8 mouse cellular contexts compared by ENCODE assay signal in the genomic region with DNA sequence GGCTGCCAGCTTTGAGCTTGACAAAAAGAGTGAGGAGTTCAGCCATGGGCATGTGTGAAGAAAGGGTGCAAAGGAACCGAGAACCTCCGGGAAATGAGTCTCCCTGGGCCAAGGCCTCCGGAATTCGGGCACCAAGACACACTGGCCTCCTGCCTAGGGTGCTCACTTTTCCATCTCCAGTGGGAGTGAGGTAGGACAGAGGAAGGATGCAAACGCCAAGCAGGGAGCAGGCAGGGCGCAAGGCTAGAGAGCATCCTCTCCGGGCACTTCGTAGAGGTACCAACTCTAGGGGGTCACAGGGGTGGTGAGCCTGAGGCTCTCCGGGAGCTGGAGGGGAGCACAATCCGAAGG. TPM values are rescaled to one million over a fixed set of nuclear protein-coding genes. Genes with fewer than 3 reads are reported as not detected.
A peak's percentile ranks its signal among the peaks of the same experiment; 100 is the strongest.
DNase-seq lines count a peak whose midpoint lies in the region; ATAC-seq lines count a peak whose summit lies in the region.

No protein-coding gene starts in this region.

- peaks cover 12% of the 10 kb centered on the region; the same call in 1 of the 2 replicates for H3K27me3 ChIP-seq in embryonic facial prominence, embryonic 15.5 days
- H3K27me3 ChIP-seq in limb, embryonic 10.5 days (ENCODE audit: low read depth, poor library complexity, severe bottlenecking): no peaks in the 10 kb centered on the region
- no peaks in the 10 kb centered on the region for H3K27me3 ChIP-seq in neural tube, embryonic 15.5 days (replicated peaks)

- H3K4me1 ChIP-seq in embryonic facial prominence, embryonic 15.5 days: peaks cover 31% of the 10 kb centered on the region
- peaks cover 68% of the 10 kb centered on the region for H3K4me1 ChIP-seq in limb, embryonic 10.5 days
- H3K4me1 ChIP-seq in neural tube, embryonic 15.5 days: peaks cover 57% of the 10 kb centered on the region

- H3K4me3 ChIP-seq in embryonic facial prominence, embryonic 15.5 days (replicated peaks): peak overlapping the region; percentile 80
- peak overlapping the region; percentile 98 for H3K4me3 ChIP-seq in limb, embryonic 10.5 days
- H3K4me3 ChIP-seq in neural tube, embryonic 15.5 days (replicated peaks): peak overlapping the region; percentile 87

- no peaks in the 10 kb centered on the region for H3K9me3 ChIP-seq in embryonic facial prominence, embryonic 15.5 days (replicated peaks)
- no peaks in the 10 kb centered on the region for H3K9me3 ChIP-seq in limb, embryonic 10.5 days (replicated peaks)
- no peaks in the 10 kb centered on the region for H3K9me3 ChIP-seq in neural tube, embryonic 15.5 days (replicated peaks)

- H3K36me3 ChIP-seq in embryonic facial prominence, embryonic 15.5 days: no peaks in the 10 kb centered on the region
- peaks cover 24% of the 10 kb centered on the region for H3K36me3 ChIP-seq in limb, embryonic 10.5 days
- no peaks in the 10 kb centered on the region for H3K36me3 ChIP-seq in neural tube, embryonic 15.5 days

- no peak for ATAC-seq in embryonic facial prominence, embryonic 15.5 days (ENCODE audit: insufficient number of reproducible peaks, low FRiP score, low TSS enrichment, low read depth)
- peak; percentile 23; the same call in 1 of the 2 replicates for ATAC-seq in neural tube, embryonic 15.5 days (ENCODE audit: low FRiP score)

- peak overlapping the region; percentile 98; the same call in 1 of the 2 replicates for H3K27ac ChIP-seq in embryonic facial prominence, embryonic 15.5 days (replicated peaks)
- H3K27ac ChIP-seq in limb, embryonic 10.5 days: peak overlapping the region; percentile 100
- H3K27ac ChIP-seq in neural tube, embryonic 15.5 days (replicated peaks): peak overlapping the region; percentile 96

- peak overlapping the region; percentile 68 for H3K9ac ChIP-seq in embryonic facial prominence, embryonic 15.5 days
- H3K9ac ChIP-seq in neural tube, embryonic 15.5 days (replicated peaks): peak overlapping the region; percentile 91

- peak; percentile 30 to 39 for DNase-seq in kidney, postnatal 4 days
- DNase-seq in kidney, postnatal 36 days: no peak
- DNase-seq in cerebellum, adult 11 months: peak; percentile 16
- peak; percentile 60 for DNase-seq in limb, embryonic 10.5 days (ENCODE audit: low spot score)
- DNase-seq in spleen, postnatal 14 days (ENCODE audit: low spot score in 2 of 2): no peak
- no peak for DNase-seq in layer of hippocampus, postnatal 14 days (ENCODE audit: low spot score in 2 of 2)

- 0% methylated on average over 10 of the region's 10 CpGs for WGBS in embryonic facial prominence, embryonic 15.5 days
- 1% methylated on average over 10 of the region's 10 CpGs for WGBS in limb, embryonic 10.5 days
- WGBS in neural tube, embryonic 15.5 days: 0% methylated on average over 10 of the region's 10 CpGs

- peak overlapping the region; percentile 90 for H3K4me2 ChIP-seq in embryonic facial prominence, embryonic 15.5 days (replicated peaks)
- peak overlapping the region; percentile 88 for H3K4me2 ChIP-seq in neural tube, embryonic 15.5 days

RNA-seq across cellular contexts. Expression of gene Aff3, which starts 38.4 kb away (rescaled TPM):
- polyA plus RNA-seq in embryonic facial prominence, embryonic 15.5 days (2015; fragmentation: Nextera tagmentation; extraction: Ambion mirVana): 15.4 and 16.0 TPM in 2 replicates
- 33.9 and 38.8 TPM in 2 replicates for polyA plus RNA-seq in limb, embryonic 10.5 days (2016; fragmentation: Nextera tagmentation; extraction: Ambion mirVana)
- polyA plus RNA-seq in neural tube, embryonic 15.5 days (2015; fragmentation: Nextera tagmentation; extraction: Ambion mirVana): 22.9 and 33.1 TPM in 2 replicates
- total RNA-seq in layer of hippocampus, postnatal 14 days (2021): 10 to 100 TPM; 91.4 to 99.9 TPM

Comparison
In these comparisons a context has a peak if more than half of its experiments do, and no peak if none do; other contexts are left out.
1. DNase-seq: peak in kidney, postnatal 4 days (2 of 2), cerebellum, adult 11 months (single experiment) and limb, embryonic 10.5 days (single experiment); none in kidney, postnatal 36 days (0 of 2), spleen, postnatal 14 days (0 of 2) and layer of hippocampus, postnatal 14 days (0 of 2).
2. Peak in every context shown above with its lines, with median percentiles within 50 percentile points of each other: H3K27ac ChIP-seq and H3K4me3 ChIP-seq.